Mouse (Mus musculus): ENCODE results near the gene Gm8127. TPM values are rescaled to one million over a fixed set of nuclear protein-coding genes. Genes with fewer than 3 reads are reported as not detected.

Gene Gm8127
- total RNA-seq, 2 experiments from 2014 or later = not detected

Other genes starting within 250 kb of the Gm8127 start
- not detected for gene Gm8094, start 217.2 kb downstream of the Gm8127 start, total RNA-seq (2021)
- gene Gm8104, start 193.2 kb downstream of the Gm8127 start, total RNA-seq (2021) = under 1 TPM in 1 of 2 experiments, not detected in 1; 0.17 TPM
- not detected for gene Gm7233, start 114.0 kb downstream of the Gm8127 start, total RNA-seq (2021)
- gene Gm8122, start 58.5 kb downstream of the Gm8127 start, total RNA-seq (2021) = not detected
- gene Gm8126, start 35.2 kb downstream of the Gm8127 start, total RNA-seq (2021) = under 1 TPM in 1 of 2 experiments, not detected in 1; 0.20 TPM
- gene Gm9732, start 18.8 kb downstream of the Gm8127 start, total RNA-seq (2021) = not detected
- 1 to 10 TPM in 1 of 2 experiments, not detected in 1; 1.3 TPM for gene 1700001F09Rik, start 54.0 kb upstream of the Gm8127 start, total RNA-seq (2021)
- gene Gm8138, start 122.5 kb upstream of the Gm8127 start, total RNA-seq (2021) = not detected
- not detected for gene Gm5799, start 249.7 kb upstream of the Gm8127 start, total RNA-seq (2021)